Mouse (Mus musculus) embryonic facial prominence, embryonic 14.5 days (tissue): Measurements from ENCODE around the gene Cdkn3. TPM values are rescaled to one million over a fixed set of nuclear protein-coding genes. Genes with fewer than 3 reads are reported as not detected.

Experiments
- ATAC-seq: fragments of 200-750 bp; cut with Nextera tagmentation; 2 replicates; pipeline ENCODE4 v1.8.0; 2017; ENCODE audit warnings: low read depth, moderate number of reproducible peaks, moderate TSS enrichment
- DNase-seq: peaks from one replicate; pipeline ENCODE4 v3.0.0-alpha.2; 2015; ENCODE audit warnings: low spot score
- H3K27ac ChIP-seq: fragments of 300-500 bp; sonication (generic); replicated peaks from 2 replicates; pipeline ENCODE4 v1.5.1; 2014; ENCODE audit warnings: low read depth, mild to moderate bottlenecking, low read length, moderate library complexity
- H3K27me3 ChIP-seq: fragments of 300-500 bp; sonication (generic); replicated peaks from 2 replicates; pipeline ENCODE4 v1.6.1; 2014; ENCODE audit warnings: low read length; ENCODE audit not compliant: control insufficient read depth, insufficient read depth
- H3K36me3 ChIP-seq: fragments of 300-500 bp; sonication (generic); 2 replicates; pipeline ENCODE4 v1.6.1; 2014; ENCODE audit warnings: low read length, mixed read lengths; ENCODE audit not compliant: control insufficient read depth, insufficient read depth
- H3K4me1 ChIP-seq: fragments of 300-500 bp; sonication (generic); 2 replicates; pipeline ENCODE4 v1.6.1; 2014; ENCODE audit warnings: antibody characterized with exemption, low read length; ENCODE audit not compliant: control insufficient read depth, insufficient read depth
- H3K4me2 ChIP-seq: fragments of 300-500 bp; sonication (generic); 2 replicates; pipeline ENCODE4 v1.6.1; 2014; ENCODE audit warnings: low read depth, mild to moderate bottlenecking, low read length, moderate library complexity, mixed read lengths
- H3K4me3 ChIP-seq: fragments of 300-500 bp; sonication (generic); 2 replicates; pipeline ENCODE4 v1.5.1; 2014; ENCODE audit warnings: low read depth, mild to moderate bottlenecking, low read length
- H3K9ac ChIP-seq: fragments of 300-500 bp; sonication (generic); 2 replicates; pipeline ENCODE4 v1.6.1; 2014; ENCODE audit warnings: low read depth, mild to moderate bottlenecking, low read length, moderate library complexity, mixed read lengths
- H3K9me3 ChIP-seq: fragments of 300-500 bp; sonication (generic); 2 replicates; pipeline ENCODE4 v1.6.1; 2016; ENCODE audit warnings: low read length; ENCODE audit not compliant: control insufficient read depth
- WGBS: fragments of 180-500 bp; shearing (Covaris S2); extraction: QIAGEN DNeasy Blood & Tissue Kit; methylation state at CpG from one replicate; pipeline ENCODE4 v1.1.7; 2014; 5-methylcytosine and 5-hydroxymethylcytosine counted together
- polyA plus RNA-seq: library from polyadenylated mRNA; unstranded; fragments of >200 nt; fragmentation: Nextera tagmentation; extraction: Ambion mirVana; gene quantifications from 2 replicates; pipeline ENCODE4 v1.2.1, GENCODE M21; 2014

The Cdkn3 gene
- polyA plus RNA-seq = 42.6 and 46.3 TPM in 2 replicates

DNA sequence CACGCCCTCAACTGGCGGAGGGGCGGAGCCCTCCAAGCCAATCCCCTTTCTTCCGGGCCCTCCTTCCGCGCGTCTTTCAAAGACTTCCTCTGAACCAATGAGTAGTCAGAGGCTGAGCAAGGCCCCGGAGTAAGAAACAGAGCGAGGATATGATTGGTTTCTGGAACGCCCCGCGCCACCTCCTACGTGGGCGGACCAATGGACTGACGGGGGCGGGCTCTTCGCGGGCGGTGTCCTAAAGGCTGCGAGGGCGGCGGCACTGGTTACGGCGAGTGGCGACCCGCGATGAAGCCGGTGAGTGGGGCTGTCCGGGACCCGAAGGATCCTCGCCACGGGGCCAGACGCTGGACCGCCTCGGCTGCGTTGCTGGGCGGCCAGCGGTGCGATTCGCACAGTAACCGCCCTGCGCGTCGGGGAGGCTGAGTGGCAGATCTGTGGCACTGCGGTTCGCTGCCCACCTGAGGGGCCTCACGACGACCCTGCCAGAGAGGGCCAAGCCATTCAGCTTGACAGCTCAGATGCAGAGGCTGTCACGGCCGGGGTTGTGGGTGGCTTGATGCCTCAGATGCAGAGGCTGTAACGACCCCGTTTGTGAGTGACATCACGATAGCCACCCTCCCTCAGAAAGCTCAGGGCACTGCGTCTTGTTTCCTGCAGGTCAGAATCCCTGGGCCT lies at the start of gene Cdkn3:
Gene Cdkn3, plus strand, starts transcription at position 187 of the 675 bp plus-strand sequence.
- H3K9ac ChIP-seq = peak within 1 kb of the TSS; percentile 81
- under 1% methylated on average over 38 of the region's 54 CpGs for WGBS
- H3K4me2 ChIP-seq = peak within 1 kb of the TSS; percentile 93
- 0 out of 2 replicates have a peak, but pooled peaks cover 8% of the 10 kb centered on the region for H3K36me3 ChIP-seq
- no peak within 1 kb of the TSS for H3K27ac ChIP-seq
- H3K27me3 ChIP-seq = no peaks in the 10 kb centered on the region
- DNase-seq (peak; percentile 97), ATAC-seq (peak; percentile 100)
- H3K4me3 ChIP-seq = peak within 1 kb of the TSS; percentile 76
- peaks cover 9% of the 10 kb centered on the region for H3K4me1 ChIP-seq
- H3K9me3 ChIP-seq = peaks cover 9% of the 10 kb centered on the region; the same call in 1 of the 2 replicates

DNA sequence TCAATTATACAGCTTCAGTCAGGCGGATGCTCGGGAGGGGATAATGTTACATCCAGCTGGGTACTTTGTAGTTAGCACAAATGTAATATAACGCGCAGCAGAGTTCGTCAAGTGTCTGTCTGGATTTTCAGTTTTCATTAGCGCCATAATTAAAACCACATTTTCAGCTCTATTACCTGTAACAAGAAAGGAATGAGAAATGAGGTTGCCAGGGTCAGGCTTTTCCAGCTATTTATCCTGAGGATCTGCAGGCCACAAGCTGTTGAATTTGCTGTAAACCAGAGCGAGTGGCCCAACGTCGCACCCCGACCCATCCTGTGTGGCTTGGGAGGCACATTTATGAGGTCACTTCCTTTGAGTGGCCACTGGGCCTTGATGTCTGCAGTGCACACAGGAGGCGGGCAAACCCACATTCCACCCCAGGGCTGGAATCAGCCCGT lies 41.8 kb upstream of the Cdkn3 start:
- peaks cover 17% of the 10 kb centered on the region for H3K4me1 ChIP-seq
- no peak overlapping the region for H3K4me2 ChIP-seq
- ATAC-seq = peak; percentile 56; the same call in 1 of the 2 replicates
- no peaks in the 10 kb centered on the region for H3K27me3 ChIP-seq
- DNase-seq = peak; percentile 86
- no peak overlapping the region for H3K4me3 ChIP-seq
- WGBS = 17% methylated on average over 12 of the region's 12 CpGs
- H3K9ac ChIP-seq = no peak overlapping the region
- no peaks in the 10 kb centered on the region for H3K9me3 ChIP-seq
- H3K36me3 ChIP-seq = no peaks in the 10 kb centered on the region
- H3K27ac ChIP-seq = 0 out of 2 replicates have a peak overlapping the region, but pooled peaks have one; percentile 5

DNA sequence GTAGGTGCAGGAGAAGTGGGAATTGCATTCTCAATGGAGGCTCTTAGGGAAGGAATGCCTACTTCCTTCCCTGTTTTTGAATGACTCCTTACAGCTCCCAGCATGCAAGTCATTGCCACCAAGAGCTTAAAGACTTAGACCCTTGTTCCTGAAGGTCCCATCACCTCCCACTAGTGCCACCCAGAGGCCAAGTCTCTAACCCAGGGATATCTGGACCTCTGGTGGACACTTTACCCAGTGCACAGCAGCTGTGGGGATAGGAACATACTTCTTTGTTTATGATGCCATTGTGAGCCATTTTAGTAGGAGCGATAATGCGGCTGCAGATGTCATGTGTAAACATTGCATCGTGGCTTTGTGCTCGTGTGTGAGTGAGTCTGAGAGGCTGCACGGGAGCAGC lies 38.3 kb upstream of the Cdkn3 start:
- Histone ChIP-seq H3K27ac (no peak overlapping the region), H3K9ac (no peak overlapping the region), H3K4me3 (no peak overlapping the region), H3K4me1 (peaks cover 19% of the 10 kb centered on the region), H3K9me3 (no peaks in the 10 kb centered on the region), H3K36me3 (no peaks in the 10 kb centered on the region), H3K27me3 (no peaks in the 10 kb centered on the region), H3K4me2 (no peak overlapping the region)
- peak; percentile 65 for DNase-seq
- 40% methylated on average over 5 of the region's 5 CpGs for WGBS
- ATAC-seq = no peak

DNA sequence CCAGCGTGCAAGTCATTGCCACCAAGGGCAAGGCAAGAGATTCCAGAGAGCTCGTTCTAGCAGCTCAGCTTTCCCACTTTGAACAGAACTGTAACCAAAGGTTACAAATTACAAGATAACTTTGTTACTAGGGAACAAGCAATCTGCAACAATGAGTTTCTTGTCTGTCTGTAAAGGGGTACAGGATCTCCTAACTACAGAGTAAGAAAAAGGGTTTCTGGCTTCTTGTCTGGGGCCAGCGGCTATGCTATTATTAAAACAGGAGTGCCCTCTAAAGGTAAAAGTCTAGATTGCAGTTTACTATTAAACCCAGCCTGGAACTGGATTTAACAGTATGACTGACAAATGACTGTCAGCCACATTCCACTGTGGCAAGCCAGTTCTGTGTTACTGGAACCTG lies 36.5 kb upstream of the Cdkn3 start:
- ATAC-seq = peak; percentile 54; the same call in 1 of the 2 replicates
- Histone ChIP-seq H3K4me1 (peaks cover 14% of the 10 kb centered on the region), H3K9ac (no peak overlapping the region), H3K4me3 (no peak overlapping the region), H3K36me3 (no peaks in the 10 kb centered on the region), H3K4me2 (no peak overlapping the region), H3K27ac (no peak overlapping the region), H3K9me3 (no peaks in the 10 kb centered on the region), H3K27me3 (no peaks in the 10 kb centered on the region)
- DNase-seq = peak; percentile 85
- 23% methylated on average over 3 of the region's 3 CpGs for WGBS

DNA sequence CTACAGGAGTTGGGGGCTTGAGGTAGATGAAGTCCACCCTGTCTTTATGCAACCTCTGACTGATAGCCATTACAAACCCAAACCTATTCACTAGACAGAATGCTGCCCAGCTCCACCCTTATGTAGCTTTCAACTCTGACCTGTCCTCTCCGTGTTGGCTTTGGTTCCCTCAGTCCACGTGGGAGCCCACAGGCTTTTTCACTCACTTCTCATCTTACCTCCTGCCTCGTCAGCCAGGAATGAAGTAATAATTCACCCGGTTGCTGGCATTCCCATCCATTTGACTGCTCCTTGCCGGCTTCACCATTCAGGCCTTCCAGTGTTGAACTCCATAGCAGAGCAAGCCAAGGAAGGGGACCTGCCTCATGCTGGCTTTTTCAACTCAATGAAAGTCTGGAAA lies 35.4 kb upstream of the Cdkn3 start:
- no peak overlapping the region for H3K4me3 ChIP-seq
- ATAC-seq (no peak), DNase-seq (no peak)
- H3K4me1 ChIP-seq = peaks cover 11% of the 10 kb centered on the region; the same call in 1 of the 2 replicates
- H3K27me3 ChIP-seq = no peaks in the 10 kb centered on the region
- H3K9me3 ChIP-seq = no peaks in the 10 kb centered on the region
- 35% methylated on average over 5 of the region's 5 CpGs for WGBS
- H3K9ac ChIP-seq = no peak overlapping the region
- no peaks in the 10 kb centered on the region for H3K36me3 ChIP-seq
- no peak overlapping the region for H3K4me2 ChIP-seq
- no peak overlapping the region for H3K27ac ChIP-seq

DNA sequence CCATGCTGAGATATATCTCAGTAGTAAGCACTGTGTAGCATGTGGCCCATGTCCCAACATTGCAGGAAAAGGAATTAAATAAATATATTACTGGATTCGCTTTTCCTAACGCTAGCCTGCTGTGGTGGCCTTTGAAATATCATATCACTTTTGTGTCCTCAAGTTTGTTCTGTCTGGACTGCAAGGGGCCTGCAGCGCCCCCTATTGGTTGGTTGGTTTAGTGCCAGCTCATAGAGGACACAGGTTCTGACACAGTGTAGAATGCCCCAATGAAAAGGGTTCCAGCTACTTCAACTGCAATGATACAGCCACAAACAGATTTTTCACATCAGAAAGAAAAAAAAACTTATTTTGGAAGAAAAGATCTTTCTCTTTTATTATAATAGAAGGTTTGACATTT lies 34.6 kb upstream of the Cdkn3 start:
- Histone ChIP-seq H3K4me3 (no peak overlapping the region), H3K4me2 (no peak overlapping the region), H3K27me3 (no peaks in the 10 kb centered on the region), H3K9ac (no peak overlapping the region), H3K27ac (no peak overlapping the region), H3K4me1 (peaks cover 11% of the 10 kb centered on the region; the same call in 1 of the 2 replicates), H3K36me3 (no peaks in the 10 kb centered on the region), H3K9me3 (no peaks in the 10 kb centered on the region)
- no peak for ATAC-seq
- WGBS = 46% methylated on average over 3 of the region's 3 CpGs
- DNase-seq = no peak

DNA sequence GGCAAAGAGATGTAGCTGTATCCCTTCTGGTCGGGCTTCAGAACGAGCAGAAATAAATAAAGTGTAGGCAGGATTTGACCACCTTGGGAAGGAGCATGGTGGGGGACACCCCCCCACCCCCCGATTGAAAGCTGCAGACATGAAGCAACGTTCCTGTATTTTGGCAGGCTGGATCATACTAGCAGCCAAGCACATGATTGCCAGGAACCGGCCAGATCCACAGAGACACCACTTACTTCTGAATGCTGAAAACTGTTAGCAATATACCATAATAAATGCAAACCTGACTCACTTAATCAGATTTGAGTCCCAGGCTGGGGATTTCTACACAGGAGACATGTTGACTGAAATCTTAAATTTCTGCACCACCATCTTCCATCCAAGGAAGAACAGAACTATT lies 26.1 kb upstream of the Cdkn3 start:
- no peak for DNase-seq
- H3K27me3 ChIP-seq = no peaks in the 10 kb centered on the region

DNA sequence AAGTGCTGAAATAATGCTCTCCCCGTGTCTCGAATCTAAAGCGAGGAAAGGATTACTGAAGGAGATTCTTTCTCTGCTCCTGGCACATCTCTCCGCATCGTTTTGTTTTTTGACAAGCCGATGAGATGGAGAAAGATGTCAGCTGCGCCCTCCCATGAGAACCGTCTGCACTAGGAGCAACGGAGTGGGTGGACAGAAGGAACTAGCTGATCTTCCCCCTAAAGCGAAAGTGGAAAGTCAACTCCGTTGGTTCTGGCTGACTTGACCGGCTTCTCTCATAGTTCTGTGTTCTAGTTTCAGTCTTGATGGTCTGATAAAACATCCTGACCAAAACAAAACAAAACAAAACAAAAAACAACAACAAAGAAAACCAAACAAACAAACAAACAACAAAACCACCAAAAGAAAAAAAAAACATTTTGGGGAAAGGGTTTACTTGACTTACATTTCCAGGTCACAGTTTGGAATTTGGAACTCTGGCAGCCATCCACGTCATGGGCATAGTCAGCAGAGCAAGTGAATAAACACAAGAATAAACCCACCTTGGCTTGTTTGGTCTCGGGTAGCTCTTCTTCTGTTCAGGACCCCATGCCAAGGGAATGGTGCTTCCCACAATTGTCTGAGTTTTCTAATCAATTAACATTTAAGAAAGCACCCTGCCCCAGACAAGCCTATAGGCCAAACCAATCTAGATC lies 25.4 kb upstream of the Cdkn3 start:
- ATAC-seq = no peak
- H3K36me3 ChIP-seq = no peaks in the 10 kb centered on the region
- H3K9me3 ChIP-seq = no peaks in the 10 kb centered on the region
- H3K9ac ChIP-seq = no peak overlapping the region
- no peak for DNase-seq
- H3K27me3 ChIP-seq = no peaks in the 10 kb centered on the region
- WGBS = 55% methylated on average over 14 of the region's 14 CpGs
- H3K4me1 ChIP-seq = peaks cover 3% of the 10 kb centered on the region; the same call in 1 of the 2 replicates
- no peak overlapping the region; the same call in 1 of the 2 replicates for H3K27ac ChIP-seq
- H3K4me2 ChIP-seq = peak overlapping the region; percentile 35
- H3K4me3 ChIP-seq = no peak overlapping the region

More for the DNA sequence above, 26.1 kb upstream of the Cdkn3 start:
- ATAC-seq = no peak
- Histone ChIP-seq H3K4me2 (peak overlapping the region; percentile 35), H3K27ac (no peak overlapping the region; the same call in 1 of the 2 replicates), H3K9ac (no peak overlapping the region), H3K4me1 (peaks cover 3% of the 10 kb centered on the region; the same call in 1 of the 2 replicates), H3K36me3 (no peaks in the 10 kb centered on the region), H3K9me3 (no peaks in the 10 kb centered on the region), H3K4me3 (no peak overlapping the region)
- 27% methylated on average over 5 of the region's 5 CpGs for WGBS
